Mouse (Mus musculus): ENCODE data around the gene Gm4969.

Gm4969 gene

GRCm38 (mm10) chr7:19094826-19095750 is 23.1 kb downstream of the Gm4969 start:
- in situ Hi-C loops (cut with MboI; ENCODE audit: unreplicated experiment in 2 of 2) = loop anchor here (5.0 kb wide), 2 partner anchors 88 to 198 kb away; no protein-coding TSS in a partner anchor

GRCm38 (mm10) chr7:19094471-19094825 is 23.7 kb downstream of the Gm4969 start, which contains the start of gene Six5:
Gene Six5 (plus strand): TSS chr7:19094594.
- in situ Hi-C loops (cut with MboI; ENCODE audit: unreplicated experiment in 2 of 2) = loop anchor here (5.0 kb wide), 2 partner anchors 87 to 197 kb away; no protein-coding TSS in a partner anchor

- in situ Hi-C loops (cut with MboI; ENCODE audit: unreplicated experiment in 2 of 2) = loop anchor here (5.0 kb wide), 2 partner anchors 86 to 196 kb away; no protein-coding TSS in a partner anchor
Measured at GRCm38 (mm10) chr7:19093537-19094385, 24.4 kb downstream of the Gm4969 start.

- in situ Hi-C loops (cut with MboI; ENCODE audit: unreplicated experiment in 2 of 2) = loop anchor here (5.0 kb wide), 2 partner anchors 86 to 196 kb away; no protein-coding TSS in a partner anchor
Measured at GRCm38 (mm10) chr7:19093174-19093521, 25.0 kb downstream of the Gm4969 start.

- in situ Hi-C loops (cut with MboI; ENCODE audit: unreplicated experiment in 2 of 2) = loop anchor here (5.0 kb wide), 2 partner anchors 85 to 195 kb away; no protein-coding TSS in a partner anchor
Measured at GRCm38 (mm10) chr7:19092381-19093173, 25.6 kb downstream of the Gm4969 start.

- in situ Hi-C loops (cut with MboI; ENCODE audit: unreplicated experiment in 2 of 2) = loop anchor here (5.0 kb wide), 2 partner anchors 85 to 195 kb away; no protein-coding TSS in a partner anchor
Measured at GRCm38 (mm10) chr7:19091913-19092312, 26.3 kb downstream of the Gm4969 start.

GRCm38 (mm10) chr7:19088813-19089212 is 29.4 kb downstream of the Gm4969 start:
- in situ Hi-C loops (cut with MboI; ENCODE audit: unreplicated experiment in 2 of 2) = loop anchor here in 1 of 2 experiments (5.0 kb wide), 1 partner anchor 192 kb away; no protein-coding TSS in a partner anchor

- in situ Hi-C loops (cut with MboI; ENCODE audit: unreplicated experiment in 2 of 2) = loop anchor here in 1 of 2 experiments (5.0 kb wide), 1 partner anchor 189 kb away; no protein-coding TSS in a partner anchor
Measured at GRCm38 (mm10) chr7:19086760-19087159, 31.4 kb downstream of the Gm4969 start.

GRCm38 (mm10) chr7:19086042-19086441 is 32.1 kb downstream of the Gm4969 start:
- in situ Hi-C loops (cut with MboI; ENCODE audit: unreplicated experiment in 2 of 2) = loop anchor here in 1 of 2 experiments (5.0 kb wide), 1 partner anchor 189 kb away; no protein-coding TSS in a partner anchor

GRCm38 (mm10) chr7:19085495-19085894 is 32.7 kb downstream of the Gm4969 start:
- in situ Hi-C loops (cut with MboI; ENCODE audit: unreplicated experiment in 2 of 2) = loop anchor here in 1 of 2 experiments (5.0 kb wide), 1 partner anchor 188 kb away; no protein-coding TSS in a partner anchor

- in situ Hi-C loops (cut with MboI; ENCODE audit: unreplicated experiment in 2 of 2) = loop anchor here in 1 of 2 experiments (5.0 kb wide), 1 partner anchor 188 kb away; no protein-coding TSS in a partner anchor
Measured at GRCm38 (mm10) chr7:19084921-19085473, 33.2 kb downstream of the Gm4969 start.

GRCm38 (mm10) chr7:19084277-19084771 is 33.8 kb downstream of the Gm4969 start:
- in situ Hi-C loops (cut with MboI; ENCODE audit: unreplicated experiment in 2 of 2) = no loop called here

GRCm38 (mm10) chr7:19083701-19084100 is 34.5 kb downstream of the Gm4969 start, which contains the start of gene Dmpk:
Gene Dmpk (plus strand): TSS chr7:19083849.
- in situ Hi-C loops (cut with MboI; ENCODE audit: unreplicated experiment in 2 of 2) = no loop called here

GRCm38 (mm10) chr7:19083096-19083495 is 35.1 kb downstream of the Gm4969 start:
- in situ Hi-C loops (cut with MboI; ENCODE audit: unreplicated experiment in 2 of 2) = no loop called here

GRCm38 (mm10) chr7:19082171-19082570 is 36.0 kb downstream of the Gm4969 start:
- in situ Hi-C loops (cut with MboI; ENCODE audit: unreplicated experiment in 2 of 2) = no loop called here

- in situ Hi-C loops (cut with MboI; ENCODE audit: unreplicated experiment in 2 of 2) = no loop called here
Measured at GRCm38 (mm10) chr7:19080451-19080950, 37.7 kb downstream of the Gm4969 start.

GRCm38 (mm10) chr7:19078732-19079131 is 39.4 kb downstream of the Gm4969 start:
- in situ Hi-C loops (cut with MboI; ENCODE audit: unreplicated experiment in 2 of 2) = no loop called here

- in situ Hi-C loops (cut with MboI; ENCODE audit: unreplicated experiment in 2 of 2) = no loop called here
Measured at GRCm38 (mm10) chr7:19077761-19078160, 40.4 kb downstream of the Gm4969 start.

GRCm38 (mm10) chr7:19076586-19076991 is 41.6 kb downstream of the Gm4969 start:
- in situ Hi-C loops (cut with MboI; ENCODE audit: unreplicated experiment in 2 of 2) = no loop called here

Data from v-Abl transformed pro-B cells (cell line).